Mouse (Mus musculus) brain, embryonic 14.5 days (tissue): ENCODE data around the gene Tmem151b.

ENCODE experiments used
- CTCF ChIP-seq: fragments of 200-500 bp; IDR thresholded peaks from 2 replicates; pipeline ENCODE4 v1.5.1; 2012; ENCODE audit warnings: inconsistent platforms, mild to moderate bottlenecking, moderate library complexity, borderline replicate concordance; ENCODE audit not compliant: insufficient read depth, insufficient read length; ENCODE audit errors: extremely low read depth
- POLR2A ChIP-seq: fragments of 200-500 bp; IDR thresholded peaks from 2 replicates; pipeline ENCODE4 v1.6.1; 2012; ENCODE audit warnings: mild to moderate bottlenecking, inconsistent platforms, borderline replicate concordance; ENCODE audit not compliant: poor library complexity, insufficient read depth, insufficient read length, severe bottlenecking; ENCODE audit errors: extremely low read depth

DNA sequence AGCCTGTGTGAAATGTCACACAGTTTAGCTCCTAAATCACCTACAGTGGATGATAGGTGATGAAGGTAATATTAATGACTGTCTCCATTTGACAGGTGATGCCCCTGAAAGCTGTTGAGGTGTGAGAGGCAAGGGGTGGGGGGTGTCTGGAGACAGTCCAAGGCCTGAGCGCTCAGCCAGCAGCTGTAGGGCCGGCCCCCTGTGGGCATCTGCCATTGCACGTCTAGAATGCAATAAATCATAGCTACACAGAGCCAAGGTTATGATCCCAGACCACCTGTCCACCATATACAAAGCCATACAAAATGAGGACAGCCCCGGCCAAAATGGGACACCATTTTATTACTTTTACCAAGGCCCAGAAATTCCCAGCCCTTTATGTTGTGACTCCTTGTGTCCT lies 24.5 kb downstream of the Tmem151b start:
- TF ChIP-seq CTCF: no peak
- no peak for TF ChIP-seq POLR2A
